ENCODE assay signal across 11 mouse cellular contexts in genomic region chr7:98924380-98924869, GRCm38 (mm10).
A peak's percentile ranks its signal among the peaks of the same experiment; 100 is the strongest.
DNase-seq lines count a peak whose midpoint lies in the region; ATAC-seq and TF ChIP-seq lines count a peak whose summit lies in the region.
"Had no signal": no experiment of that assay in that cellular context is flagged by ENCODE, and none has a peak within 500 bp of the region (broad histone marks: within the 10 kb centered on the region; RNA-seq: fewer than 3 reads in every experiment).

No protein-coding gene starts in this region.

- no peaks in the 10 kb centered on the region for H3K36me3 ChIP-seq in heart, embryonic 13.5 days
- no peaks in the 10 kb centered on the region for H3K36me3 ChIP-seq in embryonic facial prominence, embryonic 11.5 days (replicated peaks; ENCODE audit: control insufficient read depth, insufficient read depth, low read depth, low read length)
- no peaks in the 10 kb centered on the region for H3K36me3 ChIP-seq in hindbrain, postnatal 0 days (ENCODE audit: insufficient read depth, low read length)
- H3K36me3 ChIP-seq in midbrain, embryonic 16.5 days (ENCODE audit: control insufficient read depth, insufficient read depth, low read length), result no peaks in the 10 kb centered on the region

- H3K27ac ChIP-seq in heart, embryonic 13.5 days (replicated peaks), result 0 out of 2 replicates have a peak overlapping the region, but pooled peaks have one; percentile 24
- no peak overlapping the region for H3K27ac ChIP-seq in embryonic facial prominence, embryonic 11.5 days (replicated peaks; ENCODE audit: low read depth, low read length)
- peak overlapping the region; percentile 69 for H3K27ac ChIP-seq in hindbrain, postnatal 0 days
- H3K27ac ChIP-seq in midbrain, embryonic 16.5 days (ENCODE audit: low read length), result peak overlapping the region; percentile 78

- no peak for TF ChIP-seq CTCF in hindbrain, postnatal 0 days (IDR thresholded peaks at IDR 0.05; ENCODE audit: low read depth)

- H3K4me1 ChIP-seq in heart, embryonic 13.5 days, result peaks cover 34% of the 10 kb centered on the region
- no peaks in the 10 kb centered on the region for H3K4me1 ChIP-seq in embryonic facial prominence, embryonic 11.5 days (ENCODE audit: control insufficient read depth, insufficient read depth, low read length)
- no peaks in the 10 kb centered on the region; the same call in 1 of the 2 replicates for H3K4me1 ChIP-seq in hindbrain, postnatal 0 days (ENCODE audit: insufficient read depth, low read length)
- H3K4me1 ChIP-seq in midbrain, embryonic 16.5 days (ENCODE audit: control insufficient read depth, insufficient read depth, low read length), result peaks cover 12% of the 10 kb centered on the region

- H3K4me3 ChIP-seq in heart, embryonic 13.5 days, result no peak overlapping the region
- H3K4me3 ChIP-seq in embryonic facial prominence, embryonic 11.5 days (ENCODE audit: low read depth, low read length), result no peak overlapping the region
- no peak overlapping the region for H3K4me3 ChIP-seq in hindbrain, postnatal 0 days (ENCODE audit: low read length)
- no peak overlapping the region for H3K4me3 ChIP-seq in midbrain, embryonic 16.5 days (ENCODE audit: low read depth, low read length)

- no peak for DNase-seq in heart, postnatal 4 days
- no peak for DNase-seq in embryonic facial prominence, embryonic 11.5 days (ENCODE audit: low spot score)
- DNase-seq in hindbrain, postnatal 0 days (ENCODE audit: low spot score), result peak; percentile 44
- DNase-seq in ovary, postnatal 14 days (ENCODE audit: low spot score), result no peak
- no peak for DNase-seq in yolk sac, embryonic 10.5 days (ENCODE audit: low spot score)
- no peak for DNase-seq in adrenal gland, postnatal 10 days
- DNase-seq: adrenal gland, postnatal 14 days; gastrocnemius, postnatal 36 days had no signal

- no peak for ATAC-seq in heart, embryonic 13.5 days (ENCODE audit: extremely low read depth, insufficient number of reproducible peaks, low FRiP score, low TSS enrichment)
- no peak for ATAC-seq in embryonic facial prominence, embryonic 11.5 days (replicated peaks; ENCODE audit: insufficient number of reproducible peaks, low FRiP score, low TSS enrichment, low read depth)
- ATAC-seq in hindbrain, postnatal 0 days, result peak; percentile 79
- ATAC-seq in midbrain, embryonic 16.5 days, result peak; percentile 80

- no peaks in the 10 kb centered on the region for H3K27me3 ChIP-seq in heart, embryonic 13.5 days (replicated peaks)
- no peaks in the 10 kb centered on the region for H3K27me3 ChIP-seq in embryonic facial prominence, embryonic 11.5 days (ENCODE audit: control insufficient read depth, insufficient read depth, low read length)
- H3K27me3 ChIP-seq in hindbrain, postnatal 0 days (ENCODE audit: insufficient read depth, low read length), result no peaks in the 10 kb centered on the region
- no peaks in the 10 kb centered on the region for H3K27me3 ChIP-seq in midbrain, embryonic 16.5 days (ENCODE audit: control insufficient read depth, insufficient read depth, low read depth, low read length)
- H3K27me3 ChIP-seq: CH12.LX had no signal

- 74% methylated on average over 18 of the region's 18 CpGs for WGBS in heart, embryonic 13.5 days
- WGBS in embryonic facial prominence, embryonic 11.5 days, result 45% methylated on average over 18 of the region's 18 CpGs
- 20% methylated on average over 18 of the region's 18 CpGs for WGBS in hindbrain, postnatal 0 days
- 19% methylated on average over 18 of the region's 18 CpGs for whole genome bisulfite sequencing in midbrain, embryonic 16.5 days

- no peaks in the 10 kb centered on the region for H3K9me3 ChIP-seq in heart, embryonic 13.5 days
- H3K9me3 ChIP-seq in embryonic facial prominence, embryonic 11.5 days (replicated peaks; ENCODE audit: control insufficient read depth, low read length), result no peaks in the 10 kb centered on the region
- no peaks in the 10 kb centered on the region for H3K9me3 ChIP-seq in hindbrain, postnatal 0 days (ENCODE audit: low read length)
- H3K9me3 ChIP-seq in midbrain, embryonic 16.5 days (replicated peaks; ENCODE audit: control insufficient read depth, low read length, poor library complexity, severe bottlenecking), result no peaks in the 10 kb centered on the region

- no peak overlapping the region for H3K4me2 ChIP-seq in heart, embryonic 13.5 days
- no peak overlapping the region for H3K4me2 ChIP-seq in embryonic facial prominence, embryonic 11.5 days (ENCODE audit: low read depth, low read length)
- H3K4me2 ChIP-seq in hindbrain, postnatal 0 days (ENCODE audit: low read depth, low read length), result peak overlapping the region; percentile 32
- peak overlapping the region; percentile 43 for H3K4me2 ChIP-seq in midbrain, embryonic 16.5 days (ENCODE audit: low read length)

- no peak overlapping the region for H3K9ac ChIP-seq in heart, embryonic 13.5 days
- H3K9ac ChIP-seq in embryonic facial prominence, embryonic 11.5 days (replicated peaks; ENCODE audit: low read length), result 0 out of 2 replicates have a peak overlapping the region, but pooled peaks have one; percentile 1
- peak overlapping the region; percentile 47 for H3K9ac ChIP-seq in hindbrain, postnatal 0 days (replicated peaks; ENCODE audit: low read length)
- peak overlapping the region; percentile 10 for H3K9ac ChIP-seq in midbrain, embryonic 16.5 days (ENCODE audit: low read depth, low read length)

Comparison
In these comparisons a context has a peak if more than half of its experiments do, and no peak if none do; other contexts are left out.
1. ATAC-seq: peak in hindbrain, postnatal 0 days (single experiment) and midbrain, embryonic 16.5 days (single experiment); none in heart, embryonic 13.5 days (single experiment) and embryonic facial prominence, embryonic 11.5 days (single experiment).
2. H3K4me2 ChIP-seq: peak in hindbrain, postnatal 0 days (single experiment) and midbrain, embryonic 16.5 days (single experiment); none in heart, embryonic 13.5 days (single experiment) and embryonic facial prominence, embryonic 11.5 days (single experiment).